Mouse (Mus musculus): ENCODE results near the gene Nans.

DNA sequence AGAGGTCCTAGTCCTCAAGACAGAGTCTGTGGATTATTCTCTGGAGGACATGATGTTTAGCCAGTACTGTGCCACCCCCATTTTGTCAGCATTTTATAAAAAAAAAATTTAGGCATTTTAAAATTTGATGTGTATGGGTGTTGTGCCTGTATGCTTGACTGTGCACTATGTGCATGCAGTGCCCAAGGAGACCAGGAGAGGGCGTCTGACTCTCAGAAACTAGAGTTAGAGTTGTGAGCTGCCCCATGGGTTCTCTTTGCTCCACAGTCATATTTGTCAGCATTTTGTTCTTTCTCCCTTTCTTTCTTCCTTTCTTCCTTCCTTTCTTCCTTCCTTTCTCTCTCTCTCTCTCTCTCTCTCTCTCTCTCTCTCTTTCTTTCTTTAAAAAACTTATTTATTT is 55.3 kb downstream of the Nans start:
- TF ChIP-seq CTCF (IDR thresholded peaks at IDR 0.05; ENCODE audit: borderline replicate concordance, control insufficient read depth, extremely low read depth, insufficient read depth, low read length, poor library complexity) (no peak), POLR2A (IDR thresholded peaks at IDR 0.05; ENCODE audit: control insufficient read depth, extremely low read depth, insufficient read depth, low read length, poor library complexity) (no peak)
